Mouse (Mus musculus): ENCODE results near the gene Chst15. TPM values are rescaled to one million over a fixed set of nuclear protein-coding genes. Genes with fewer than 3 reads are reported as not detected.

The Chst15 gene
- polyA plus RNA-seq, 1 experiment from 2014 or later = 25.6 TPM

Other genes starting within 250 kb of the Chst15 start
- gene Cpxm2, start 162.5 kb downstream of the Chst15 start, polyA plus RNA-seq (2015; fragmentation: Nextera tagmentation; extraction: Ambion mirVana) = 15.6 and 23.7 TPM in 2 replicates

Measured in embryonic facial prominence, embryonic 15.5 days (tissue).